Mouse (Mus musculus) thymus, adult 18-20 months (tissue): ENCODE results near the gene Zfp101.

Source experiments
- DNase-seq, 2 experiments: peaks; one replicate each; pipeline ENCODE4 v3.0.0; 2022; ENCODE audit warnings: mixed read lengths in 2 of 2

The Zfp101 gene

DNA sequence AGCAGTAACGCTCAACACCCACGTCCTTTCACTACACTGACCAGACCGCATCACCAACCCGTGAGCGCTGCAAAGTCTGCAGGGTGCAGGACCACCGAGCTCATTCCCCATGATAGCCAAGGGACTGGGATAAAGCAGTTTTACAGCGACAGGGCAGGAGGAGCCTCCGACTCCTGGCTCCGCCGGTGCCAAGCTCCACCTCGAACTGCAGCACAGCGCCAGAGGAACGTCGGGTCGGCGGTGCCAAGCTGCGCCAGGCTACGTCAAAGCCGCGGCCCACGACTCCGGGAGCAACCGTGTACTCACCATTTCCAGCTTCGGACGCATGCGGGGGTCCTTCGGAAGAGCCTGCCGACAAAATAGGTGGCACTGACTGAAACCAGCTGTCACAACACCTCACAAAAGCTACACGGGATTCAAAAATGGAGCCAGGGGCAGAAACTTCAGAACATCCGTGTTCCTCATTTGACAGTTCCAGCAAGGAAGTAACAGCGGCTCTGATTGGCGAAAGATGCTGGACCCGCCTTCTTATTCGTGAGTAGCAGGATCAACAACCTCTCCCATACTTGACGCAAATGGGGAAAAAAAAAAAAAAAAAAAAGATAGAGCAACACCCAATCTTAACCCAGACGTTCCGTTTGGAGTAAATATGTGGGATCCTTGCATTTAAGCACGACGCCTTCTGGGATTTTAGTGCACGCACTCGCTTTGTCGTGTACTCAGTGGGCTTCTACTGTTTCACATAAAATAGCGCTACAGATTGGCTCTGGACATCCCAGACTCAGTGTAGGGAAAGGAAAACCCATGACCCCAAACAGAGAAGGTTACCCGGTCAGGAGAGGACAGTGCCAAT lies at the start of gene Zfp101:
Gene Zfp101, minus strand, starts transcription at position 460 of the 853 bp plus-strand sequence.
- DNase-seq = peak; percentile 66 to 81

DNA sequence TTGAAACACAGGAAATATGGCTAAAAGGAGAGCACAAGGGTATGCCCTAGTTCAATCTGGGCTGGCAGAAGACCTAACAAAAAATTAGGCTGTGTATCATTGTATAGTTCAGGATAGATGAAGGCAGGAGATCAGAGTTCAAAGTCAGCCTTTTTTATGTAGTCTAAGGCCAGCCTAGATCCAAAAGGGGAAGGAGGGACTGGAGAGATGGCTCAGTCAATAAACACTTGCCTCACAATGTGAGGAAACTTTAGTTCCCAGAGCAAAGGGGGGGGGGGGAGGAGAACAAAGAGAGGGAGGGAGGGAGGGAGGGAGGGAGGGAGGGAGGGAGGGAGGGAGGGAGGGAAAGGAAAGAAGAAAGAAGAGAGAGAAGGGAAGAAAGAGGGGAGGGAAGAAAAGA lies 46.7 kb upstream of the Zfp101 start:
- no peak for DNase-seq

DNA sequence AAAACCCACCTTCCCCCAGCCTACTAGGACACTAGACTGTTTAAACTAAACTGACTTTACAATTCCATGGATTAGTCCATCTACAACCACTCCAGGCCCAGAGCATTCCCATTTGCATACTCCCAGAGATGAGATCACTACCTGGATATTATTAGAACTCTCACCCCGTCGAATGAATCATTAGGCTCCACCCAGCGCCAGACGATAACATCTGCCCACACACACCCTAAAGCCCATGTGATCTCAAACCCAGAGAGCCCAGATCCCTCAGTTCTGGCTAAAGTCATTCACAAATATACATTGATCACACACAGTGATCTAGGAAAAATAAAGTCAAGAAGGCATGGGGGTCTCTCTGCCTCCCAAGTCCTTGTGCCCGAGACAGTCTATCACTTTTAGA lies 45.5 kb upstream of the Zfp101 start:
- no peak for DNase-seq

DNA sequence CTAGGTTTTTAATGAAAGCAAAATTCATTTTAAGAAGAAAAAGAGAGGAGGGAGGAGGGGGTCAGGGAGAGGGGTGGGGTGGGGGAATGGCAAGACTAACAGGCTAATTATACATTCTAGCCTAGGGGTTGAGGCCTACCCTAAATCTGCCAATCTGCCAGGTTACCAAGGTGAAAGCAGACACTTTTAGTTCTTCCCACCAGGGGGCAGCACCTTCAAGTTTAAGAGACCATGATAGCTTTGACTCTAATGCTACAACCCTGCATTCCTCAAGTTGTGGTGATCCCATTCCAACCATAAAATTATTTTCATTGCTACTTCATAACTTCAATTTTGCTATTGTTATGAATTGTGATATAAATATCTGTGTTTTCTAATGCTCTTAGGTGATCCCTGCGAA lies 44.7 kb upstream of the Zfp101 start:
- DNase-seq = peak; percentile 27 to 53

- no peak for DNase-seq
Measured at GRCm38 (mm10) chr17:33432019-33432946, 37.8 kb upstream of the Zfp101 start, which contains the start of gene Actl9. Actl9 (plus strand) TSS chr17:33432896.

DNA sequence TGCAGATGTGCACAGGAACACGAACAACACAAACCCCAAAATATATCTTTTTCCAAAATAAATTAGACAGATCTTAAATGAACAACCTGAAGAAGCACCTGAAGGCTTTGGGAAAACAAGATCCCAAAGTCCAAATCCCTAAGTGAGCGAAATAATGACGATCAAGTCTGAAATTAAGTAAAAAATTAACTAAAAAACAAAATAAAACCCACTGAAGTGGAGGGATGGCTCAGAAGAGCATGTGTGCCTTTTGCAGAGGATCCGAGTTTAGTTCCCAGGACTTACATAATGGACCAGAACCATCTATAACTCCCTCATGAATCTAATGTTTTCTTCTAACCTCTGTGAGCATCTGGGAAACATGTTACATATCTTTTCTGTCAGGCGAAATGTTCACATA lies 2.2 kb downstream of the Zfp101 start:
- no peak for DNase-seq

- no peak for DNase-seq
Measured at GRCm38 (mm10) chr17:33385705-33386104, 8.7 kb downstream of the Zfp101 start.

DNA sequence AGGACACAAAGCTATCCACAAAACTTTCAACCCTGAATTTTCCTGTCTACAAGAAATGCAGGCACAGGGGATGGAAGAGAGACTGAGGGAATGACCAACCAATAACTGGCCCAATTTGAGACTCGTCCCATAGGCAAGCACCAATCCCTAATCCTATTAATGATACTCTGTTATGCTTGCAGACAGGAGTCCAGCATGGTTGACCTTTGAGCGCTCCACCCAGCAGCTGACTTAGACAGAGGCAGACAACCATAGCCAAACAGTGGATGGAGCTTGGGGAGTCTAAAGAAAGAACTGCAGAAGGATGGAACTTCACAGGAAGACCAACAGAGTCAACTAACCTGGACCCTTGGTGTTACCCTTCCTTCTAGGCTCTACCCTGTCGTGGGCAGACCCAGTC lies 21.6 kb downstream of the Zfp101 start:
- DNase-seq = no peak

DNA sequence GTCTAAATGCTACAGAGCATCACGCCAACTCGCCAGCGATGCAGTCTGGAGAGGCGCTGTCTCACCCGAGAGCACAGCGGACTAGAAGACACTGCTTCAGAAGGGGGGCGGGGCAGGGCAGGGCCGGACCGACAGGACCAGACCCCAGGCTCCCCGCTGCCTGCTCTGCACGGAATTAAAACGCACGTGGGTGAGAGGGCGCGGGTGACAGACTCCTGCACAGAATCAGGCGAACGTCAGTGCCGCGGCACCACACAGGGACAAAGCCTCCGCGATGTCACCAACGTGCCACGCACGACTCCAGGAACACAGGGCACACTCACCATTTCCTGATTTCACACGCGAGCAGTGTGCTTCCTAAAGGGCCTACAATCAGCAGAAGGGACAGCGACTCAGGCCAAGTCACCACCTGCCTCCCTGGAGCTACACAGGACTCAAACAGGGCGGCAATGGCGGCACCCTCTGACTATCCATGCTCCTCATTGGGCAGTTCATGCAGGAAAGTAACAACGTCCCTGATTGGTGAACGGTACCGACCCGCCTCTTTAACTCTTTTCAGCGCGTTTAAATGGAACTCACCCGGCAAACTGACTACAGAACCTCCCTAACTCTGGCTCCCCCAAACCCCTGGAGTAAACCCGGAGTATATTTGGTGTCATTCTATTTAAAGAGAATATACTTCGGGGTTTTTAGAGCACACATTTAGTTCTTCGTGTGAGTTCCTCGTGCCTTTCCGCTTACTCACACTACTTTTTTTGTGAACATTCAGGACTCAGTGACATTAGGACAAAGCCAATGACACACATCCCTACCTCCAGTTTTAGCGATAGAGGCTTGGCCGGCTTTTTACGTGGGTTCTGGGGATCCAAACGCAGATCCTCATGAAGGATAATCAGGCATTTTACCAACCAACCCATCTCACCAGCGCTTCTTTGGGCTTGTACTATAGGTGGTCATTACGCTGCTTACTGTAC lies 35.7 kb downstream of the Zfp101 start, which contains the start of gene Zfp81:
Gene Zfp81, minus strand, starts transcription at position 468 of the 974 bp plus-strand sequence.
- DNase-seq = peak; percentile 63 to 76

DNA sequence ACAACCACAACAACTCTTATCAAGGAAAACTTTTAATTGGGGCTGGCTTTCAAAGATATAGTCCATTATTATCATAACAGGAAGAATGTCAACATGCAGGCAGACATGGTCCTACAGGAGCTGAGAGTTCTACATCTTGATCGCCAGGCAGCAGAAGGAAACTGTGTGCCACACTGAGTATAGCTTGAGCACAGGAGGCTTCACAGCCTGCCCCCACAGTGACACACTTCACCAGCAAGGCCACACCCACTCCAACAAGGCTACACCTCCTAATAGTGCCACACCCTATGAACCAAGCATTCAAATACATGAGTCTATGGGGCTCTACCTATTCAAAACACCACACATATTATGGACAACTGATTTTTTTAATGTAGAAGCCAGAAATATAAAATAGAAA lies 41.5 kb downstream of the Zfp101 start:
- DNase-seq = no peak
